Mouse (Mus musculus): Measurements from ENCODE around the gene Hes6.

DNA sequence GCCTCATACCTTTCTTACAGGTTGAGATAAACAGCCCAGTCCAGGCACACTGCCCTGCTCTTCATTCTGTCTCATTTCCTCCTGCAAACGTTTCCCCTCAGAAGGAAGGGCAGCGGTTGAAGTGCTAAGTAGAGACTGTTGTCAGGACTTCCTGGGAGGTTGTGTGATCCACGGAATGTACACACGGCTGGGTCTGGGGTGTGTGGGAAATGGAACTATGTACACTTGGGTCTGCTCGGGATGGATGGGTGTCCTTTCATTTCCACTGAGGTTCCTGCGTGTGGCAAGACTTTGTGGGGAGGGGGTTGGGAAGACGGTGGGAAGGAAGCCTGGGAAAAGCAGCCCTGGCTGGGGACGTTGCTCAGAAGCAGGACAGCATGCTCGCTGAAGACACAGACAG is 12.6 kb upstream of the Hes6 start:
- no peak for TF ChIP-seq POLR2A (IDR thresholded peaks at IDR 0.05; ENCODE audit: control insufficient read depth, extremely low read depth, insufficient read depth, low read length, poor library complexity)
- no peak for TF ChIP-seq CTCF (IDR thresholded peaks at IDR 0.05; ENCODE audit: borderline replicate concordance, control insufficient read depth, extremely low read depth, insufficient read depth, low read length, poor library complexity)
